ENCODE assay signal across 8 mouse cellular contexts in genomic region chr4:98108676-98109016, GRCm38 (mm10).
DNase-seq lines count a peak whose midpoint lies in the region; ATAC-seq and TF ChIP-seq lines count a peak whose summit lies in the region.

No protein-coding gene starts in this region.

- peaks cover 32% of the 10 kb centered on the region for H3K4me1 ChIP-seq in heart, adult 2 months (ENCODE audit: control insufficient read depth, insufficient read depth, low read length)
- peaks cover 65% of the 10 kb centered on the region for H3K4me1 ChIP-seq in heart, embryonic 13.5 days
- peaks cover 42% of the 10 kb centered on the region for H3K4me1 ChIP-seq in lung, embryonic 15.5 days
- H3K4me1 ChIP-seq in stomach, embryonic 16.5 days (ENCODE audit: control insufficient read depth, insufficient read depth, low read length) = peaks cover 40% of the 10 kb centered on the region

- TF ChIP-seq POLR2A in heart, adult 2 months (IDR thresholded peaks at IDR 0.05; ENCODE audit: insufficient read depth, low read depth, low read length) = no peak

- intact Hi-C loops in heart, adult 2 months (cut with DNase I) = loop anchor here (2.0 to 5.0 kb wide), 5 partner anchors 104 to 332 kb away; no protein-coding TSS in a partner anchor

- WGBS in heart, adult 2 months = 35% methylated on average over 4 of the region's 4 CpGs
- WGBS in heart, embryonic 13.5 days = 24% methylated on average over 4 of the region's 4 CpGs
- WGBS in lung, embryonic 15.5 days = 20% methylated on average over 4 of the region's 4 CpGs
- 19% methylated on average over 4 of the region's 4 CpGs for WGBS in stomach, embryonic 16.5 days

- no peaks in the 10 kb centered on the region for H3K79me2 ChIP-seq in heart, adult 2 months (replicated peaks; ENCODE audit: control insufficient read depth, insufficient read depth, low read length)

- no peak for TF ChIP-seq EP300 in heart, adult 2 months (IDR thresholded peaks at IDR 0.05; ENCODE audit: insufficient read depth, low read depth, low read length)

- peak in 1 of 2 experiments; percentile 25 for DNase-seq in heart, adult 2 months
- DNase-seq in heart, adult 8-10 months (ENCODE audit: low spot score) = no peak
- DNase-seq in brain, adult 2 months (ENCODE audit: low read depth, low spot score) = peak; percentile 53
- DNase-seq in spleen, postnatal 4 days (ENCODE audit: low spot score in 2 of 2) = no peak
- DNase-seq in adrenal gland, postnatal 4 days (ENCODE audit: low spot score in 2 of 2) = no peak

- H3K9ac ChIP-seq in heart, adult 2 months (ENCODE audit: low read depth, low read length) = no peak overlapping the region
- H3K9ac ChIP-seq in heart, embryonic 13.5 days = no peak overlapping the region
- no peak overlapping the region for H3K9ac ChIP-seq in lung, embryonic 15.5 days
- no peak overlapping the region for H3K9ac ChIP-seq in stomach, embryonic 16.5 days (ENCODE audit: low read length)

- H3K4me3 ChIP-seq in heart, adult 2 months = no peak overlapping the region
- H3K4me3 ChIP-seq in heart, embryonic 13.5 days = no peak overlapping the region
- H3K4me3 ChIP-seq in lung, embryonic 15.5 days = no peak overlapping the region
- no peak overlapping the region for H3K4me3 ChIP-seq in stomach, embryonic 16.5 days (replicated peaks; ENCODE audit: low read length)

- peak overlapping the region; percentile 77 for H3K27ac ChIP-seq in heart, adult 2 months
- peak overlapping the region; percentile 80 for H3K27ac ChIP-seq in heart, embryonic 13.5 days (replicated peaks)
- H3K27ac ChIP-seq in lung, embryonic 15.5 days = peak overlapping the region; percentile 89
- peak overlapping the region; percentile 85 for H3K27ac ChIP-seq in stomach, embryonic 16.5 days (ENCODE audit: low read length)

- H3K9me3 ChIP-seq in heart, embryonic 13.5 days = no peaks in the 10 kb centered on the region
- H3K9me3 ChIP-seq in lung, embryonic 15.5 days = no peaks in the 10 kb centered on the region
- no peaks in the 10 kb centered on the region for H3K9me3 ChIP-seq in stomach, embryonic 16.5 days (replicated peaks; ENCODE audit: control insufficient read depth, low read length)

- H3K4me2 ChIP-seq in heart, embryonic 13.5 days = peak overlapping the region; percentile 27; the same call in 1 of the 2 replicates
- H3K4me2 ChIP-seq in lung, embryonic 15.5 days = peak overlapping the region; percentile 8; the same call in 1 of the 2 replicates
- peak overlapping the region; percentile 32 for H3K4me2 ChIP-seq in stomach, embryonic 16.5 days (ENCODE audit: low read depth, low read length)

- no peak for TF ChIP-seq CTCF in heart, adult 2 months (IDR thresholded peaks at IDR 0.05)

- no peaks in the 10 kb centered on the region for H3K27me3 ChIP-seq in heart, adult 2 months (ENCODE audit: control insufficient read depth, insufficient read depth, low read length)
- H3K27me3 ChIP-seq in heart, embryonic 13.5 days (replicated peaks) = no peaks in the 10 kb centered on the region
- H3K27me3 ChIP-seq in lung, embryonic 15.5 days = no peaks in the 10 kb centered on the region
- no peaks in the 10 kb centered on the region for H3K27me3 ChIP-seq in stomach, embryonic 16.5 days (ENCODE audit: control insufficient read depth, insufficient read depth, low read length)

- H3K36me3 ChIP-seq in heart, adult 2 months (ENCODE audit: control insufficient read depth, insufficient read depth, low read length) = peaks cover 31% of the 10 kb centered on the region
- peaks cover 10% of the 10 kb centered on the region for H3K36me3 ChIP-seq in heart, embryonic 13.5 days
- H3K36me3 ChIP-seq in lung, embryonic 15.5 days = no peaks in the 10 kb centered on the region; the same call in 1 of the 2 replicates
- H3K36me3 ChIP-seq in stomach, embryonic 16.5 days (ENCODE audit: control insufficient read depth, insufficient read depth, low read length) = no peaks in the 10 kb centered on the region

- no peak for ATAC-seq in heart, embryonic 13.5 days (ENCODE audit: extremely low read depth, insufficient number of reproducible peaks, low FRiP score, low TSS enrichment)
- ATAC-seq in lung, embryonic 15.5 days (ENCODE audit: borderline replicate concordance, extremely low read depth, low FRiP score, low TSS enrichment) = peak; percentile 79; the same call in 1 of the 2 replicates
- peak; percentile 66; the same call in 1 of the 2 replicates for ATAC-seq in stomach, embryonic 16.5 days (ENCODE audit: insufficient read depth, low FRiP score)
